Mouse (Mus musculus): ENCODE data around the gene Fyco1. TPM values are rescaled to one million over a fixed set of nuclear protein-coding genes. Genes with fewer than 3 reads are reported as not detected.
"Not testable (repeated sequence)": the region's sequence is repeated elsewhere in the genome, so short reads cannot be mapped to it uniquely, and the experiment has no call there.

Gene Fyco1
- polyA plus RNA-seq, 1 experiment from 2014 or later = 29.0 TPM

- WGBS = 89% methylated on average over 2 of the region's 2 CpGs
- H3K4me3 ChIP-seq (ENCODE audit: low read length) = no peak overlapping the region
- no peak for ATAC-seq (replicated peaks; ENCODE audit: extremely low read depth, insufficient read depth, low FRiP score)
- H3K4me1 ChIP-seq (ENCODE audit: control insufficient read depth, insufficient read depth, low read length) = peaks cover 6% of the 10 kb centered on the region; the same call in 1 of the 2 replicates
- peaks cover 25% of the 10 kb centered on the region for H3K36me3 ChIP-seq (ENCODE audit: control insufficient read depth, insufficient read depth)
- H3K9ac ChIP-seq (ENCODE audit: low read length) = no peak overlapping the region
- no peaks in the 10 kb centered on the region for H3K9me3 ChIP-seq (replicated peaks; ENCODE audit: control insufficient read depth, low read length)
- H3K27me3 ChIP-seq (ENCODE audit: control insufficient read depth, insufficient read depth, low read length) = no peaks in the 10 kb centered on the region
- no peak overlapping the region for H3K27ac ChIP-seq (ENCODE audit: low read length)
- H3K4me2 ChIP-seq (ENCODE audit: low read depth, low read length) = no peak overlapping the region
Observed at GRCm38 (mm10) chr9:123805241-123805640, 46.5 kb downstream of the Fyco1 start.

GRCm38 (mm10) chr9:123802896-123803295 is 48.8 kb downstream of the Fyco1 start:
- peaks cover 24% of the 10 kb centered on the region for H3K36me3 ChIP-seq (ENCODE audit: control insufficient read depth, insufficient read depth)
- ATAC-seq (replicated peaks; ENCODE audit: extremely low read depth, insufficient read depth, low FRiP score) = no peak
- no peak overlapping the region for H3K4me3 ChIP-seq (ENCODE audit: low read length)
- no peak overlapping the region for H3K9ac ChIP-seq (ENCODE audit: low read length)
- no peak overlapping the region for H3K4me2 ChIP-seq (ENCODE audit: low read depth, low read length)
- H3K27ac ChIP-seq (ENCODE audit: low read length) = no peak overlapping the region
- H3K27me3 ChIP-seq (ENCODE audit: control insufficient read depth, insufficient read depth, low read length) = no peaks in the 10 kb centered on the region
- no peaks in the 10 kb centered on the region for H3K9me3 ChIP-seq (replicated peaks; ENCODE audit: control insufficient read depth, low read length)
- 0 out of 2 replicates have a peak, but pooled peaks cover 2% of the 10 kb centered on the region for H3K4me1 ChIP-seq (ENCODE audit: control insufficient read depth, insufficient read depth, low read length)

- Histone ChIP-seq H3K4me3 (ENCODE audit: low read length) (no peak overlapping the region), H3K36me3 (ENCODE audit: control insufficient read depth, insufficient read depth) (peaks cover 27% of the 10 kb centered on the region), H3K9ac (ENCODE audit: low read length) (no peak overlapping the region), H3K4me1 (ENCODE audit: control insufficient read depth, insufficient read depth, low read length) (0 out of 2 replicates have a peak, but pooled peaks cover 2% of the 10 kb centered on the region), H3K4me2 (ENCODE audit: low read depth, low read length) (no peak overlapping the region), H3K27ac (ENCODE audit: low read length) (no peak overlapping the region), H3K27me3 (ENCODE audit: control insufficient read depth, insufficient read depth, low read length) (no peaks in the 10 kb centered on the region), H3K9me3 (replicated peaks; ENCODE audit: control insufficient read depth, low read length) (no peaks in the 10 kb centered on the region)
- no peak for ATAC-seq (replicated peaks; ENCODE audit: extremely low read depth, insufficient read depth, low FRiP score)
- WGBS = 87% methylated on average over 2 of the region's 2 CpGs
Observed at GRCm38 (mm10) chr9:123802421-123802820, 49.3 kb downstream of the Fyco1 start.

- 0 out of 2 replicates have a peak, but pooled peaks cover 2% of the 10 kb centered on the region for H3K4me1 ChIP-seq (ENCODE audit: control insufficient read depth, insufficient read depth, low read length)
- H3K27ac ChIP-seq (ENCODE audit: low read length) = no peak overlapping the region
- H3K4me3 ChIP-seq (ENCODE audit: low read length) = no peak overlapping the region
- no peak overlapping the region for H3K4me2 ChIP-seq (ENCODE audit: low read depth, low read length)
- ATAC-seq (replicated peaks; ENCODE audit: extremely low read depth, insufficient read depth, low FRiP score) = no peak
- H3K27me3 ChIP-seq (ENCODE audit: control insufficient read depth, insufficient read depth, low read length) = no peaks in the 10 kb centered on the region
- H3K36me3 ChIP-seq (ENCODE audit: control insufficient read depth, insufficient read depth) = peaks cover 32% of the 10 kb centered on the region
- H3K9ac ChIP-seq (ENCODE audit: low read length) = no peak overlapping the region
- WGBS = 95% methylated on average over 1 of the region's 1 CpGs
- H3K9me3 ChIP-seq (replicated peaks; ENCODE audit: control insufficient read depth, low read length) = no peaks in the 10 kb centered on the region
Observed at GRCm38 (mm10) chr9:123801527-123801926, 50.2 kb downstream of the Fyco1 start.

GRCm38 (mm10) chr9:123796174-123796573 is 55.5 kb downstream of the Fyco1 start:
- no peaks in the 10 kb centered on the region for H3K9me3 ChIP-seq (replicated peaks; ENCODE audit: control insufficient read depth, low read length)
- H3K4me2 ChIP-seq (ENCODE audit: low read depth, low read length) = no peak overlapping the region
- H3K4me1 ChIP-seq (ENCODE audit: control insufficient read depth, insufficient read depth, low read length) = no peaks in the 10 kb centered on the region
- ATAC-seq (replicated peaks; ENCODE audit: extremely low read depth, insufficient read depth, low FRiP score) = peak; percentile 63
- H3K9ac ChIP-seq (ENCODE audit: low read length) = no peak overlapping the region
- H3K36me3 ChIP-seq (ENCODE audit: control insufficient read depth, insufficient read depth) = peaks cover 55% of the 10 kb centered on the region
- no peak overlapping the region for H3K4me3 ChIP-seq (ENCODE audit: low read length)
- no peaks in the 10 kb centered on the region for H3K27me3 ChIP-seq (ENCODE audit: control insufficient read depth, insufficient read depth, low read length)
- WGBS = 45% methylated on average over 3 of the region's 3 CpGs
- H3K27ac ChIP-seq (ENCODE audit: low read length) = no peak overlapping the region

GRCm38 (mm10) chr9:123788855-123789529 is 62.7 kb downstream of the Fyco1 start:
- WGBS = 52% methylated on average over 4 of the region's 4 CpGs
- Histone ChIP-seq H3K4me3 (ENCODE audit: low read length) (no peak overlapping the region), H3K4me1 (ENCODE audit: control insufficient read depth, insufficient read depth, low read length) (peaks cover 8% of the 10 kb centered on the region), H3K27me3 (ENCODE audit: control insufficient read depth, insufficient read depth, low read length) (no peaks in the 10 kb centered on the region), H3K27ac (ENCODE audit: low read length) (peak overlapping the region; percentile 27; the same call in 1 of the 2 replicates), H3K4me2 (ENCODE audit: low read depth, low read length) (no peak overlapping the region), H3K9ac (ENCODE audit: low read length) (no peak overlapping the region), H3K9me3 (replicated peaks; ENCODE audit: control insufficient read depth, low read length) (peaks cover 2% of the 10 kb centered on the region), H3K36me3 (ENCODE audit: control insufficient read depth, insufficient read depth) (peaks cover 39% of the 10 kb centered on the region)
- ATAC-seq (replicated peaks; ENCODE audit: extremely low read depth, insufficient read depth, low FRiP score) = peak; percentile 55

GRCm38 (mm10) chr9:123773299-123773698 is 78.4 kb downstream of the Fyco1 start:
- not testable (repeated sequence) for H3K9ac ChIP-seq (ENCODE audit: low read length); H3K36me3 ChIP-seq (ENCODE audit: control insufficient read depth, insufficient read depth); H3K27me3 ChIP-seq (ENCODE audit: control insufficient read depth, insufficient read depth, low read length); H3K4me2 ChIP-seq (ENCODE audit: low read depth, low read length); ATAC-seq (replicated peaks; ENCODE audit: extremely low read depth, insufficient read depth, low FRiP score); H3K4me3 ChIP-seq (ENCODE audit: low read length); H3K4me1 ChIP-seq (ENCODE audit: control insufficient read depth, insufficient read depth, low read length); H3K9me3 ChIP-seq (replicated peaks; ENCODE audit: control insufficient read depth, low read length); H3K27ac ChIP-seq (ENCODE audit: low read length)
- 25% methylated on average over 2 of the region's 2 CpGs for WGBS

- H3K4me1 ChIP-seq (ENCODE audit: control insufficient read depth, insufficient read depth, low read length) = no peaks in the 10 kb centered on the region
- no peaks in the 10 kb centered on the region for H3K27me3 ChIP-seq (ENCODE audit: control insufficient read depth, insufficient read depth, low read length)
- H3K9me3 ChIP-seq (replicated peaks; ENCODE audit: control insufficient read depth, low read length) = no peaks in the 10 kb centered on the region
- no peak overlapping the region for H3K4me3 ChIP-seq (ENCODE audit: low read length)
- no peak overlapping the region for H3K4me2 ChIP-seq (ENCODE audit: low read depth, low read length)
- 44% methylated on average over 6 of the region's 6 CpGs for WGBS
- no peak overlapping the region for H3K27ac ChIP-seq (ENCODE audit: low read length)
- H3K9ac ChIP-seq (ENCODE audit: low read length) = no peak overlapping the region
- ATAC-seq (replicated peaks; ENCODE audit: extremely low read depth, insufficient read depth, low FRiP score) = no peak
- no peaks in the 10 kb centered on the region for H3K36me3 ChIP-seq (ENCODE audit: control insufficient read depth, insufficient read depth)
Observed at GRCm38 (mm10) chr9:123769532-123769931, 82.2 kb downstream of the Fyco1 start.

GRCm38 (mm10) chr9:123768443-123768842 is 83.3 kb downstream of the Fyco1 start:
- H3K36me3 ChIP-seq (ENCODE audit: control insufficient read depth, insufficient read depth) = no peaks in the 10 kb centered on the region
- H3K9me3 ChIP-seq (replicated peaks; ENCODE audit: control insufficient read depth, low read length) = no peaks in the 10 kb centered on the region
- no peak overlapping the region for H3K27ac ChIP-seq (ENCODE audit: low read length)
- ATAC-seq (replicated peaks; ENCODE audit: extremely low read depth, insufficient read depth, low FRiP score) = no peak
- H3K9ac ChIP-seq (ENCODE audit: low read length) = no peak overlapping the region
- WGBS = 70% methylated on average over 1 of the region's 1 CpGs
- H3K4me1 ChIP-seq (ENCODE audit: control insufficient read depth, insufficient read depth, low read length) = no peaks in the 10 kb centered on the region
- no peak overlapping the region for H3K4me2 ChIP-seq (ENCODE audit: low read depth, low read length)
- no peak overlapping the region for H3K4me3 ChIP-seq (ENCODE audit: low read length)
- H3K27me3 ChIP-seq (ENCODE audit: control insufficient read depth, insufficient read depth, low read length) = no peaks in the 10 kb centered on the region
